Mouse (Mus musculus) cerebellum, postnatal 4 days (tissue): ENCODE results near the gene Mthfd2l.
A peak's percentile ranks its signal among the peaks of the same experiment; 100 is the strongest.

Experiments used
- DNase-seq, 2 experiments: peaks; one replicate each; pipeline ENCODE4 v3.0.0; 2022; ENCODE audit warnings: low spot score in 2 of 2, mixed read lengths in 1 of 2

Mthfd2l gene

GRCm38 (mm10) chr5:90930971-90931851 lies at the start of gene Mthfd2l:
Gene Mthfd2l, plus strand, starts transcription at chr5:90931117.
- peak; percentile 63 to 83 for DNase-seq

GRCm38 (mm10) chr5:90881682-90882081 lies 49.2 kb upstream of the Mthfd2l start:
- DNase-seq = no peak

- DNase-seq = no peak
Measured at GRCm38 (mm10) chr5:90882146-90882545, 48.8 kb upstream of the Mthfd2l start.

GRCm38 (mm10) chr5:90884628-90885242 lies 46.2 kb upstream of the Mthfd2l start:
- DNase-seq = no peak

- no peak for DNase-seq
Measured at GRCm38 (mm10) chr5:90888661-90889060, 42.3 kb upstream of the Mthfd2l start.

- peak in 1 of 2 experiments; percentile 26 for DNase-seq
Measured at GRCm38 (mm10) chr5:90890519-90891463, 40.1 kb upstream of the Mthfd2l start, which contains the start of gene Cxcl1. Gene Cxcl1, plus strand, starts transcription at chr5:90891241.

- DNase-seq = no peak
Measured at GRCm38 (mm10) chr5:90891464-90891813, 39.5 kb upstream of the Mthfd2l start.

- no peak for DNase-seq
Measured at GRCm38 (mm10) chr5:90894231-90894630, 36.7 kb upstream of the Mthfd2l start.

- no peak for DNase-seq
Measured at GRCm38 (mm10) chr5:90897429-90897828, 33.5 kb upstream of the Mthfd2l start.

- no peak for DNase-seq
Measured at GRCm38 (mm10) chr5:90899308-90899707, 31.6 kb upstream of the Mthfd2l start.

GRCm38 (mm10) chr5:90900147-90900546 lies 30.8 kb upstream of the Mthfd2l start:
- peak in 1 of 2 experiments; percentile 42 for DNase-seq

- DNase-seq = no peak
Measured at GRCm38 (mm10) chr5:90900688-90901087, 30.2 kb upstream of the Mthfd2l start.

GRCm38 (mm10) chr5:90902380-90903260 lies 28.3 kb upstream of the Mthfd2l start:
- no peak for DNase-seq

GRCm38 (mm10) chr5:90903339-90904020 lies 27.4 kb upstream of the Mthfd2l start, which contains the start of gene Cxcl2:
Gene Cxcl2, plus strand, starts transcription at chr5:90903871.
- no peak for DNase-seq

GRCm38 (mm10) chr5:90908983-90909382 lies 21.9 kb upstream of the Mthfd2l start:
- peak in 1 of 2 experiments; percentile 68 for DNase-seq

GRCm38 (mm10) chr5:90919495-90919894 lies 11.4 kb upstream of the Mthfd2l start:
- DNase-seq = no peak

- no peak for DNase-seq
Measured at GRCm38 (mm10) chr5:90922958-90923357, 8.0 kb upstream of the Mthfd2l start.

GRCm38 (mm10) chr5:90930546-90930945 lies 371 bp upstream of the Mthfd2l start:
- DNase-seq = no peak

GRCm38 (mm10) chr5:90931911-90932310 lies 994 bp downstream of the Mthfd2l start:
- DNase-seq = no peak

- no peak for DNase-seq
Measured at GRCm38 (mm10) chr5:90936706-90937105, 5.8 kb downstream of the Mthfd2l start.
